Mouse (Mus musculus): ENCODE data around the gene Taf1a. TPM values are rescaled to one million over a fixed set of nuclear protein-coding genes. Genes with fewer than 3 reads are reported as not detected.
"Not testable (repeated sequence)": the region's sequence is repeated elsewhere in the genome, so short reads cannot be mapped to it uniquely, and the experiment has no call there.

Gene Taf1a
- polyA plus RNA-seq (2014; fragmentation: Nextera tagmentation; extraction: Ambion mirVana), result 16.6 and 20.4 TPM in 2 replicates

GRCm38 (mm10) chr1:183388426-183389406 is at the start of gene Taf1a:
Gene Taf1a, plus strand, starts transcription at chr1:183388981.
- Histone ChIP-seq H3K27me3 (replicated peaks; ENCODE audit: control insufficient read depth, insufficient read depth, low read length) (peaks cover 10% of the 10 kb centered on the region), H3K36me3 (ENCODE audit: control insufficient read depth, insufficient read depth, low read length) (peaks cover 23% of the 10 kb centered on the region), H3K9ac (ENCODE audit: low read depth, low read length) (peak within 1 kb of the TSS; percentile 73), H3K27ac (replicated peaks; ENCODE audit: low read depth, low read length) (peak within 1 kb of the TSS; percentile 39), H3K4me1 (ENCODE audit: control insufficient read depth, insufficient read depth, low read length) (peaks cover 8% of the 10 kb centered on the region), H3K4me3 (ENCODE audit: low read depth, low read length) (peak within 1 kb of the TSS; percentile 68), H3K4me2 (ENCODE audit: low read depth, low read length) (peak within 1 kb of the TSS; percentile 75), H3K9me3 (ENCODE audit: control insufficient read depth, low read length) (no peaks in the 10 kb centered on the region)
- WGBS, result 5% methylated on average over 44 of the region's 44 CpGs
- DNase-seq (ENCODE audit: low spot score) (peak; percentile 98), ATAC-seq (ENCODE audit: low read depth) (peak; percentile 99)

- H3K4me1 ChIP-seq (ENCODE audit: control insufficient read depth, insufficient read depth, low read length); H3K9me3 ChIP-seq (ENCODE audit: control insufficient read depth, low read length); H3K27ac ChIP-seq (replicated peaks; ENCODE audit: low read depth, low read length); H3K4me3 ChIP-seq (ENCODE audit: low read depth, low read length); H3K9ac ChIP-seq (ENCODE audit: low read depth, low read length); H3K4me2 ChIP-seq (ENCODE audit: low read depth, low read length); ATAC-seq (ENCODE audit: low read depth); DNase-seq (ENCODE audit: low spot score); H3K27me3 ChIP-seq (replicated peaks; ENCODE audit: control insufficient read depth, insufficient read depth, low read length): not testable (repeated sequence)
- H3K36me3 ChIP-seq (ENCODE audit: control insufficient read depth, insufficient read depth, low read length), result peaks cover 56% of the 10 kb centered on the region
- WGBS, result 92% methylated on average over 1 of the region's 1 CpGs
These were observed 45.9 kb upstream of the Taf1a start for GRCm38 (mm10) chr1:183342902-183343301.

GRCm38 (mm10) chr1:183344886-183345816 is 43.6 kb upstream of the Taf1a start:
- peak; percentile 93 for DNase-seq (ENCODE audit: low spot score)
- Histone ChIP-seq H3K27me3 (replicated peaks; ENCODE audit: control insufficient read depth, insufficient read depth, low read length) (no peaks in the 10 kb centered on the region), H3K4me3 (ENCODE audit: low read depth, low read length) (peak overlapping the region; percentile 97), H3K4me1 (ENCODE audit: control insufficient read depth, insufficient read depth, low read length) (no peaks in the 10 kb centered on the region), H3K36me3 (ENCODE audit: control insufficient read depth, insufficient read depth, low read length) (peaks cover 55% of the 10 kb centered on the region), H3K27ac (replicated peaks; ENCODE audit: low read depth, low read length) (peak overlapping the region; percentile 81), H3K4me2 (ENCODE audit: low read depth, low read length) (peak overlapping the region; percentile 92), H3K9me3 (ENCODE audit: control insufficient read depth, low read length) (no peaks in the 10 kb centered on the region), H3K9ac (ENCODE audit: low read depth, low read length) (peak overlapping the region; percentile 95)
- 1% methylated on average over 52 of the region's 72 CpGs for WGBS
- ATAC-seq (ENCODE audit: low read depth), result peak; percentile 96

- Histone ChIP-seq H3K4me3 (ENCODE audit: low read depth, low read length) (peak overlapping the region; percentile 97), H3K9ac (ENCODE audit: low read depth, low read length) (peak overlapping the region; percentile 95), H3K27ac (replicated peaks; ENCODE audit: low read depth, low read length) (peak overlapping the region; percentile 81; the same call in 1 of the 2 replicates), H3K36me3 (ENCODE audit: control insufficient read depth, insufficient read depth, low read length) (peaks cover 55% of the 10 kb centered on the region), H3K9me3 (ENCODE audit: control insufficient read depth, low read length) (no peaks in the 10 kb centered on the region), H3K4me2 (ENCODE audit: low read depth, low read length) (peak overlapping the region; percentile 92), H3K27me3 (replicated peaks; ENCODE audit: control insufficient read depth, insufficient read depth, low read length) (no peaks in the 10 kb centered on the region), H3K4me1 (ENCODE audit: control insufficient read depth, insufficient read depth, low read length) (no peaks in the 10 kb centered on the region)
- no peak for DNase-seq (ENCODE audit: low spot score)
- ATAC-seq (ENCODE audit: low read depth), result no peak
- WGBS, result 4% methylated on average over 9 of the region's 10 CpGs
These were observed 43.0 kb upstream of the Taf1a start for GRCm38 (mm10) chr1:183345817-183346195.

GRCm38 (mm10) chr1:183349840-183350239 is 38.9 kb upstream of the Taf1a start:
- Histone ChIP-seq H3K27ac (replicated peaks; ENCODE audit: low read depth, low read length) (no peak overlapping the region), H3K27me3 (replicated peaks; ENCODE audit: control insufficient read depth, insufficient read depth, low read length) (no peaks in the 10 kb centered on the region), H3K4me3 (ENCODE audit: low read depth, low read length) (no peak overlapping the region), H3K4me2 (ENCODE audit: low read depth, low read length) (no peak overlapping the region), H3K9ac (ENCODE audit: low read depth, low read length) (no peak overlapping the region), H3K36me3 (ENCODE audit: control insufficient read depth, insufficient read depth, low read length) (peaks cover 74% of the 10 kb centered on the region), H3K9me3 (ENCODE audit: control insufficient read depth, low read length) (no peaks in the 10 kb centered on the region), H3K4me1 (ENCODE audit: control insufficient read depth, insufficient read depth, low read length) (no peaks in the 10 kb centered on the region)
- ATAC-seq (ENCODE audit: low read depth), result no peak
- DNase-seq (ENCODE audit: low spot score), result peak; percentile 81
- 23% methylated on average over 6 of the region's 6 CpGs for WGBS

GRCm38 (mm10) chr1:183358901-183359300 is 29.9 kb upstream of the Taf1a start:
- Histone ChIP-seq H3K36me3 (ENCODE audit: control insufficient read depth, insufficient read depth, low read length) (peaks cover 91% of the 10 kb centered on the region), H3K9me3 (ENCODE audit: control insufficient read depth, low read length) (no peaks in the 10 kb centered on the region), H3K4me1 (ENCODE audit: control insufficient read depth, insufficient read depth, low read length) (no peaks in the 10 kb centered on the region), H3K9ac (ENCODE audit: low read depth, low read length) (no peak overlapping the region), H3K4me2 (ENCODE audit: low read depth, low read length) (no peak overlapping the region), H3K27me3 (replicated peaks; ENCODE audit: control insufficient read depth, insufficient read depth, low read length) (no peaks in the 10 kb centered on the region), H3K4me3 (ENCODE audit: low read depth, low read length) (no peak overlapping the region), H3K27ac (replicated peaks; ENCODE audit: low read depth, low read length) (no peak overlapping the region)
- DNase-seq (ENCODE audit: low spot score) (no peak), ATAC-seq (ENCODE audit: low read depth) (no peak)
- WGBS, result 93% methylated on average over 3 of the region's 3 CpGs

GRCm38 (mm10) chr1:183362301-183362700 is 26.5 kb upstream of the Taf1a start:
- Histone ChIP-seq H3K36me3 (ENCODE audit: control insufficient read depth, insufficient read depth, low read length) (peaks cover 81% of the 10 kb centered on the region), H3K9me3 (ENCODE audit: control insufficient read depth, low read length) (no peaks in the 10 kb centered on the region), H3K27me3 (replicated peaks; ENCODE audit: control insufficient read depth, insufficient read depth, low read length) (no peaks in the 10 kb centered on the region), H3K27ac (replicated peaks; ENCODE audit: low read depth, low read length) (no peak overlapping the region), H3K4me1 (ENCODE audit: control insufficient read depth, insufficient read depth, low read length) (no peaks in the 10 kb centered on the region), H3K4me3 (ENCODE audit: low read depth, low read length) (no peak overlapping the region), H3K9ac (ENCODE audit: low read depth, low read length) (no peak overlapping the region), H3K4me2 (ENCODE audit: low read depth, low read length) (no peak overlapping the region)
- DNase-seq (ENCODE audit: low spot score) (no peak), ATAC-seq (ENCODE audit: low read depth) (no peak)
- WGBS, result 94% methylated on average over 5 of the region's 5 CpGs

Measured in embryonic facial prominence, embryonic 14.5 days (tissue).